Mouse (Mus musculus): Measurements from ENCODE around the gene Adcy6. TPM values are rescaled to one million over a fixed set of nuclear protein-coding genes. Genes with fewer than 3 reads are reported as not detected.

Gene Adcy6
- polyA plus RNA-seq, 1 experiment, result 89.2 TPM

- Histone ChIP-seq H3K36me3 (ENCODE audit: control insufficient read depth, insufficient read depth, low read length) (peaks cover 61% of the 10 kb centered on the region), H3K4me1 (ENCODE audit: control insufficient read depth, insufficient read depth, insufficient read length, low read length) (no peaks in the 10 kb centered on the region), H3K27me3 (ENCODE audit: control insufficient read depth, insufficient read depth, low read length) (no peaks in the 10 kb centered on the region), H3K27ac (ENCODE audit: insufficient read depth, low read depth, low read length) (no peak overlapping the region), H3K4me3 (ENCODE audit: low read depth, low read length) (no peak overlapping the region)
- 78% methylated on average over 4 of the region's 4 CpGs for WGBS
- TF ChIP-seq CTCF (IDR thresholded peaks at IDR 0.05; ENCODE audit: extremely low read depth, insufficient read length, insufficient replicate concordance, low read depth, low read length) (no peak), POLR2A (IDR thresholded peaks at IDR 0.05; ENCODE audit: low read depth, low read length) (no peak)
Observed at GRCm38 (mm10) chr15:98543341-98543740, 66.5 kb downstream of the Adcy6 start.

DNA sequence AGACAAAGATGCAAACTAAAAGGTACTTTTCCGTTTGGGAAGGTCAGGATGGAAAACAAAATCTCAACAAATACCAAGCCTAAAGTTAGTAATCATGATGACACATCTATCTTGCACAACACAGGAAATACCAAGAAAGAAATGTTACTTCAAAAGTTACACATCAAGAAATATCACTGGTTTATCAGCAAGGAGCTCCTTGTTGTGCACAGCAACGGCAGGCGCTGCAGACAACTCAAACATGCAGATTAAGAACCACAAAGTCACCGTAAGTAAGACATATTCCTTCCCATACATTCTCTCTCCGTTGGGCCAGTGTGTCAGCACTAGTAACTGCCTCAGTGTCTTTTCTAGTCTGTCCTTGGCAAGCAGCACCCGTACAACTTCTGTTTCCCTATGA lies 68.8 kb downstream of the Adcy6 start:
- peaks cover 48% of the 10 kb centered on the region for H3K36me3 ChIP-seq (ENCODE audit: control insufficient read depth, insufficient read depth, low read length)
- TF ChIP-seq POLR2A (IDR thresholded peaks at IDR 0.05; ENCODE audit: low read depth, low read length) (no peak), CTCF (IDR thresholded peaks at IDR 0.05; ENCODE audit: extremely low read depth, insufficient read length, insufficient replicate concordance, low read depth, low read length) (no peak)
- no peak overlapping the region for H3K27ac ChIP-seq (ENCODE audit: insufficient read depth, low read depth, low read length)

More for the DNA sequence above, 68.8 kb downstream of the Adcy6 start:
- WGBS, result 68% methylated on average over 6 of the region's 6 CpGs
- H3K4me1 ChIP-seq (ENCODE audit: control insufficient read depth, insufficient read depth, insufficient read length, low read length), result no peaks in the 10 kb centered on the region
- H3K27me3 ChIP-seq (ENCODE audit: control insufficient read depth, insufficient read depth, low read length), result no peaks in the 10 kb centered on the region
- H3K4me3 ChIP-seq (ENCODE audit: low read depth, low read length), result no peak overlapping the region

Other genes with a start within 250 kb of the Adcy6 start
- gene Olfr283, start 229.1 kb downstream of the Adcy6 start, polyA plus RNA-seq (2012; rRNA removed), result not detected in 2 replicates
- gene Olfr282, start 178.9 kb downstream of the Adcy6 start, polyA plus RNA-seq (2012; rRNA removed), result not detected in 2 replicates
- not detected in 2 replicates for gene Olfr281, start 157.5 kb downstream of the Adcy6 start, polyA plus RNA-seq (2012; rRNA removed)
- gene OR5BS1P, start 140.2 kb downstream of the Adcy6 start, polyA plus RNA-seq (2012; rRNA removed), result not detected in 2 replicates
- not detected in 2 replicates for gene Lalba, start 127.4 kb downstream of the Adcy6 start, polyA plus RNA-seq (2012; rRNA removed)
- not detected in 2 replicates for gene Olfr279, start 117.7 kb downstream of the Adcy6 start, polyA plus RNA-seq (2012; rRNA removed)
- 8.4 and 15.0 TPM in 2 replicates for gene Kansl2, start 75.8 kb downstream of the Adcy6 start, polyA plus RNA-seq (2012; rRNA removed)
- 3.6 and 5.2 TPM in 2 replicates for gene Ccnt1, start 39.2 kb downstream of the Adcy6 start, polyA plus RNA-seq (2012; rRNA removed)
- 0.46 and 2.7 TPM in 2 replicates for gene 4930415O20Rik, start 39.1 kb downstream of the Adcy6 start, polyA plus RNA-seq (2012; rRNA removed)
- 19.1 and 40.2 TPM in 2 replicates for gene Cacnb3, start 20.8 kb upstream of the Adcy6 start, polyA plus RNA-seq (2012; rRNA removed)
- gene Ddx23, start 52.8 kb upstream of the Adcy6 start, polyA plus RNA-seq (2012; rRNA removed), result 13.6 and 24.3 TPM in 2 replicates
- gene Rnd1, start 67.4 kb upstream of the Adcy6 start, polyA plus RNA-seq (2012; rRNA removed), result 1.6 and 2.2 TPM in 2 replicates
- gene Ccdc65, start 98.1 kb upstream of the Adcy6 start, polyA plus RNA-seq (2012; rRNA removed), result 0.09 TPM in 1 of 2 replicates, not detected in the other
- 14.7 and 70.5 TPM in 2 replicates for gene Fkbp11, start 118.1 kb upstream of the Adcy6 start, polyA plus RNA-seq (2012; rRNA removed)
- gene Arf3, start 153.1 kb upstream of the Adcy6 start, polyA plus RNA-seq (2012; rRNA removed), result 43.3 and 104 TPM in 2 replicates
- 0.17 and 0.18 TPM in 2 replicates for gene Wnt10b, start 168.1 kb upstream of the Adcy6 start, polyA plus RNA-seq (2012; rRNA removed)
- 0.06 TPM in 1 of 2 replicates, not detected in the other for gene Wnt1, start 179.8 kb upstream of the Adcy6 start, polyA plus RNA-seq (2012; rRNA removed)
- gene Ddn, start 199.4 kb upstream of the Adcy6 start, polyA plus RNA-seq (2012; rRNA removed), result not detected in 2 replicates
- gene Prkag1, start 221.4 kb upstream of the Adcy6 start, polyA plus RNA-seq (2012; rRNA removed), result 34.0 and 65.7 TPM in 2 replicates

All from small intestine, adult 2 months (tissue).